Mouse (Mus musculus): Measurements from ENCODE around the gene Olfr714. TPM values are rescaled to one million over a fixed set of nuclear protein-coding genes. Genes with fewer than 3 reads are reported as not detected.
"Not testable (repeated sequence)": the region's sequence is repeated elsewhere in the genome, so short reads cannot be mapped to it uniquely, and the experiment has no call there.

Gene Olfr714
- polyA plus RNA-seq (2016; fragmentation: Nextera tagmentation; extraction: Ambion mirVana), result not detected in 2 replicates

- peaks cover 20% of the 10 kb centered on the region for H3K9me3 ChIP-seq
- WGBS, result 90% methylated on average over 2 of the region's 2 CpGs
- no peak for DNase-seq (ENCODE audit: low spot score)
Observed at GRCm38 (mm10) chr7:107070681-107071080, at the start of gene Olfr714. Gene Olfr714, plus strand, starts transcription at chr7:107070981.

DNA sequence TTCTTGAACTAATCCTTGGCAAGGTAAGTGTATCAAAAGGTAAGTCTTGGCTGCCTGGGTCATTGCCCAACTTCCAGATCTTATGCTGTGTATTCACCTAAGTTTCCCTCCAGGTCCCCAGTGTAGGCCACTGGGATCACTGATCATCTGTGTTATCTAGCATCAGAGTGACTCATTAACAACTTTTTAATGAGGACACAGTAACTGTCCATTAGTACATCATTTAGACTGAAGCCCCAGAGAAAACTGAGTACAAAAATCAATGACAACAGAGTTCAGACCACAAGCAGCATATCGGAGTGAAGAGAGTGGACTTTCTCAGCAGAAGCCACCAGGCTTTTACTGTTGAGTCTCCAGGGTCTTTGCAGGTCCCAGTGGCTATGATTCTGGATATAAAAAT lies 39.9 kb upstream of the Olfr714 start, which contains the start of gene Olfr713:
Gene Olfr713 (plus strand): TSS at position 301 of the 400 bp plus-strand sequence.
- no peaks in the 10 kb centered on the region for H3K27me3 ChIP-seq (ENCODE audit: insufficient read depth, poor library complexity, severe bottlenecking)
- DNase-seq (ENCODE audit: low spot score), result no peak
- WGBS, result 89% methylated on average over 1 of the region's 1 CpGs

More at GRCm38 (mm10) chr7:107070681-107071080, at the start of gene Olfr714:
- Histone ChIP-seq H3K36me3 (no peaks in the 10 kb centered on the region), H3K27ac (no peak within 1 kb of the TSS), H3K4me1 (replicated peaks) (no peaks in the 10 kb centered on the region), H3K27me3 (ENCODE audit: insufficient read depth, poor library complexity, severe bottlenecking) (no peaks in the 10 kb centered on the region), H3K4me3 (no peak within 1 kb of the TSS)

DNA sequence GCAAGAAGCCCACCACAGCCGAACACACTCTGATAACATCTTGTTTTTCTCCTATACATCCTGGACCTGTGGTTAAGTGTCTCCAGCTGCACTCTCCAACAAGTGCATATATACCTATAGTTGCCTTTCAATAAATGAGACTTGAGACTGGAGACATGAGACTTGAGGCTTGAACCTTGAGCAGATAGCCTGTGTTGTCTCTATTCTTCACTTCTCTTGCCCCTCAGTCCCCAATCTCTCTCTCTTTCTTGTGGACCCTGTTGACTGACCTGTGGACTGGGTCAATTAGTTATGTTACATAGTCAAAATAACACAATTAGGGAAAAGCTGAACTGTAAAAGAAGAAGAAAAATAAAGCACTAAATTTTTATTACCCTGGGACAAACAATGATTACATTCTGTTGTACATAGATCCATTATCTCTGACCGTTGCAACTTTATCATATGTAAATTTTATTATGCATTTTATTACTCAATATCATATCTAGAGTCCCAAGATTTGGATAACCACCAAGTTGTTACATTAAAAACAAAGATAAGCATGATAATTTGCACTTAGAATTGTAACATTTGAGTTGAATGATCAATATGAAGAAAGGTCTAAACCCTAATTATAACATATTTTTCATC lies 30.7 kb upstream of the Olfr714 start:
- no peaks in the 10 kb centered on the region for H3K9me3 ChIP-seq
- 82% methylated on average over 2 of the region's 2 CpGs for WGBS
- H3K27me3 ChIP-seq (ENCODE audit: insufficient read depth, poor library complexity, severe bottlenecking), result no peaks in the 10 kb centered on the region
- DNase-seq (ENCODE audit: low spot score), result no peak
- H3K4me3 ChIP-seq, result no peak overlapping the region
- no peaks in the 10 kb centered on the region for H3K36me3 ChIP-seq
- no peaks in the 10 kb centered on the region for H3K4me1 ChIP-seq (replicated peaks)
- H3K27ac ChIP-seq, result no peak overlapping the region

More for the DNA sequence above, 39.9 kb upstream of the Olfr714 start, which contains the start of gene Olfr713:
- no peak within 1 kb of the TSS for H3K27ac ChIP-seq
- no peaks in the 10 kb centered on the region for H3K4me1 ChIP-seq (replicated peaks)
- no peaks in the 10 kb centered on the region for H3K36me3 ChIP-seq
- no peak within 1 kb of the TSS for H3K4me3 ChIP-seq
- no peaks in the 10 kb centered on the region for H3K9me3 ChIP-seq

DNA sequence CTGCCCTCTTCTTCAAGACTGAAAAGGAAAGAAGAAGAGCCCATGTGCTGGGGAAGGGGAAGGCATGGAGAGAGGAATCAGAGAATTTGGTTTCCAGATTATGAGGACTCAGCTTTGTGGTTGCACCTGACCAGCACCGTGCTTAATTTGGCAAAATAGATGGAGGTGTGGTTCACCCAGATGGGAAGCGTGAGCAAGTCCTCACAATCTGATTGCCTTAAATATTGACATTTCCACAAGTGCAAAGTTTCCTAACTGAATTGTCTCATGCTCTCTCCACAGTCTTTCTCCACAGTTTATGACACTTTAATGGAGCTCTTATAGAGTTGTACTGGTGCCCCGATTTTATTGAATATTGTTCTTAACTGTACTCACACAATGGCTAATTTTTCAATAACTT lies 27.6 kb upstream of the Olfr714 start:
- H3K9me3 ChIP-seq, result no peaks in the 10 kb centered on the region
- no peak for DNase-seq (ENCODE audit: low spot score)
- no peaks in the 10 kb centered on the region for H3K4me1 ChIP-seq (replicated peaks)
- H3K36me3 ChIP-seq, result no peaks in the 10 kb centered on the region
- no peaks in the 10 kb centered on the region for H3K27me3 ChIP-seq (ENCODE audit: insufficient read depth, poor library complexity, severe bottlenecking)
- H3K27ac ChIP-seq, result no peak overlapping the region
- WGBS, result 91% methylated on average over 3 of the region's 3 CpGs
- H3K4me3 ChIP-seq, result no peak overlapping the region

DNA sequence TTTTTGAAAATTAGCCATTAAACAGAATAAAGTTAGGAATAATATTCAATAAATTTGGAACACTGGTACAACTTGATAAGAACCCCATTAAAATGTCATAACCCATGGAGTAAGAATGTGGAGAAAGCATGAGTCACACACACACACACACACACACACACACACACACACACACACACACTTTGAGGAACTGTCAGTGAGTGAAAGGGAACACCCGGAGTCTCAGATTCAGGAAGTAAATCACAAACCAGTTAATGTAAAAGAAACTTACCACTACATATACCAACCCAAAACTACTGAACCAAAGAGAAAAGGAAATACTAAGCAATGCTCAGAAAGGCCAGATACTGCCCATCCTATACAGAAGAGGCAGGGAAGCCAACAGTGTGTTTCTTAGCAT lies 26.4 kb upstream of the Olfr714 start:
- Histone ChIP-seq H3K27ac (no peak overlapping the region), H3K4me1 (replicated peaks) (no peaks in the 10 kb centered on the region), H3K27me3 (ENCODE audit: insufficient read depth, poor library complexity, severe bottlenecking) (no peaks in the 10 kb centered on the region), H3K36me3 (no peaks in the 10 kb centered on the region), H3K4me3 (no peak overlapping the region), H3K9me3 (no peaks in the 10 kb centered on the region)
- 80% methylated on average over 1 of the region's 1 CpGs for WGBS
- no peak for DNase-seq (ENCODE audit: low spot score)

DNA sequence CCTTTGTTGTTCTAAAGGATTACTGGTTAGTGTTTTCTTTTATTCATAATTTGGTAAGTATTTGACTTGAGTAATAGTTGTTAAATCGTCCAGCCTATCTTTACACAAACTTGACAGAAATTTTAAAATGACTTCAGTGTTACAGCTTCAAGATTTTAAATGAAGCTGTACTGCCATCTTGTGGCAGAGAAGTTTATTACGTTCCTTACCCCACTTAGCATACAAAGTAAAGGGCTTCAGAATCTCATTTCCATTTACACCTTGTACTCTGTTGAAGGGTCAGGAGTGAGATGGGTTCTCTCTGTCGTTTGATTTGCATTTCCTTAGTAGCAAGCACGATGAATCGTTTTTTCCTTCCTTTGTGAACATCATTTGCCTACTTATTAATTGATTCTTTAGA lies 24.9 kb upstream of the Olfr714 start:
- Histone ChIP-seq H3K4me3 (no peak overlapping the region), H3K9me3 (no peaks in the 10 kb centered on the region), H3K36me3 (no peaks in the 10 kb centered on the region), H3K4me1 (replicated peaks) (no peaks in the 10 kb centered on the region), H3K27ac (no peak overlapping the region), H3K27me3 (ENCODE audit: insufficient read depth, poor library complexity, severe bottlenecking) (no peaks in the 10 kb centered on the region)
- 10% methylated on average over 5 of the region's 5 CpGs for WGBS
- no peak for DNase-seq (ENCODE audit: low spot score)

DNA sequence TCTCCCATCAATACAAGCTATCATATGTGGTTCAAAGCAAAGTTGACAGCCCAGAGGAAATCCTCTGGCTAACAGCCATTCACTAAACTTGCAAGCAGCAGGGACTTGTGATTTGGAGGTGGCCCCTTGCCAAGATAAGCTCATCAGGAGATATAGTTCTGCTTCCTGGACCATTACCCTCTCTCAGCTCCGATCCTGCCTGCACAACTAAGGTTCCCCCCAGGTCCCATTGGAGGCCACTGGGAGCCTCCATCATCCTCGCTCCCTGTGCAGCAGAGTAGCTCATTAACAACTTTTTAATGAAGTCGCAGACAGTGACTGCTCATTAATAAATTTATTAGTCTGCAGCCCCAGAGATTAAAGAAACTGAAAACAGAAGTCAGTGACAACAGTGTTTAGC lies 23.2 kb upstream of the Olfr714 start:
- DNase-seq (ENCODE audit: low spot score), result no peak
- Histone ChIP-seq H3K4me1 (replicated peaks) (no peaks in the 10 kb centered on the region), H3K4me3 (no peak overlapping the region), H3K27ac (no peak overlapping the region), H3K36me3 (no peaks in the 10 kb centered on the region), H3K9me3 (no peaks in the 10 kb centered on the region), H3K27me3 (ENCODE audit: insufficient read depth, poor library complexity, severe bottlenecking) (no peaks in the 10 kb centered on the region)
- WGBS, result 62% methylated on average over 3 of the region's 3 CpGs

- no peaks in the 10 kb centered on the region for H3K36me3 ChIP-seq
- DNase-seq (ENCODE audit: low spot score), result no peak
- 71% methylated on average over 1 of the region's 1 CpGs for WGBS
- no peak within 1 kb of the TSS for H3K27ac ChIP-seq
- H3K27me3 ChIP-seq (ENCODE audit: insufficient read depth, poor library complexity, severe bottlenecking), result no peaks in the 10 kb centered on the region
- H3K9me3 ChIP-seq, result no peaks in the 10 kb centered on the region
- H3K4me3 ChIP-seq, result no peak within 1 kb of the TSS
- H3K4me1 ChIP-seq (replicated peaks), result no peaks in the 10 kb centered on the region
Observed at GRCm38 (mm10) chr7:107092920-107093319, 22.1 kb downstream of the Olfr714 start, which contains the start of gene Olfr17. Gene Olfr17, plus strand, starts transcription at chr7:107093220.

DNA sequence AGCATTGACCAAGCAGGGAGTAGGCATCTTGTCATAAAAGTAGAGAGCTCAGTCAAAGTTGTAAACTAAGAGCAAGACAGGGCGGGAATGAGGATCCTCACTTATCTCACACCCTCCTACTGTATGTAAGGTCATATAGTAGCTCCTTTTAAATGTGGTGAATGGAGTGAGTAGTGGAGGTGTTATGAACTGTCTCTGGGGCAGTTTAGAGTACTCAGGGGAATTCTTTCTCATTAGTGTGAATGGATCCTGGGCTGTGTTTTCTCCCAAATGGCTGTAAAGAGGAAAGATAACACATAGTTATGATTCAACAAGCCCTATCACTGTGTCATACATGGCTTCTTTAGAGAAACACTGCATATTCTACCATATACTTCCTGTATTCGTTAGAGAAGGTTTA lies 39.5 kb downstream of the Olfr714 start, which contains the start of gene Olfr715b:
Gene Olfr715b (minus strand): TSS at position 101 of the 400 bp plus-strand sequence.
- H3K4me1 ChIP-seq (replicated peaks); H3K27ac ChIP-seq; H3K36me3 ChIP-seq; H3K9me3 ChIP-seq; H3K27me3 ChIP-seq (ENCODE audit: insufficient read depth, poor library complexity, severe bottlenecking); H3K4me3 ChIP-seq; DNase-seq (ENCODE audit: low spot score): not testable (repeated sequence)
- 87% methylated on average over 2 of the region's 2 CpGs for WGBS

Other genes starting within 250 kb of the Olfr714 start
- gene Olfr702, start 237.1 kb upstream of the Olfr714 start, polyA plus RNA-seq (2016; fragmentation: Nextera tagmentation; extraction: Ambion mirVana), result not detected in 2 replicates
- not detected in 2 replicates for gene Olfr703, start 227.6 kb upstream of the Olfr714 start, polyA plus RNA-seq (2016; fragmentation: Nextera tagmentation; extraction: Ambion mirVana)
- not detected in 2 replicates for gene Olfr704, start 207.8 kb upstream of the Olfr714 start, polyA plus RNA-seq (2016; fragmentation: Nextera tagmentation; extraction: Ambion mirVana)
- gene Olfr705, start 194.1 kb upstream of the Olfr714 start, polyA plus RNA-seq (2016; fragmentation: Nextera tagmentation; extraction: Ambion mirVana), result not detected in 2 replicates
- gene Olfr706, start 182.8 kb upstream of the Olfr714 start, polyA plus RNA-seq (2016; fragmentation: Nextera tagmentation; extraction: Ambion mirVana), result not detected in 2 replicates
- not detected in 2 replicates for gene Olfr707, start 169.7 kb upstream of the Olfr714 start, polyA plus RNA-seq (2016; fragmentation: Nextera tagmentation; extraction: Ambion mirVana)
- not detected in 2 replicates for gene Olfr1532-ps1, start 163.0 kb upstream of the Olfr714 start, polyA plus RNA-seq (2016; fragmentation: Nextera tagmentation; extraction: Ambion mirVana)
- not detected in 2 replicates for gene Olfr709-ps1, start 138.8 kb upstream of the Olfr714 start, polyA plus RNA-seq (2016; fragmentation: Nextera tagmentation; extraction: Ambion mirVana)
- not detected in 2 replicates for gene Olfr710, start 122.7 kb upstream of the Olfr714 start, polyA plus RNA-seq (2016; fragmentation: Nextera tagmentation; extraction: Ambion mirVana)
- gene Olfr6, start 107.0 kb upstream of the Olfr714 start, polyA plus RNA-seq (2016; fragmentation: Nextera tagmentation; extraction: Ambion mirVana), result not detected in 2 replicates
- gene Olfr711, start 95.5 kb upstream of the Olfr714 start, polyA plus RNA-seq (2016; fragmentation: Nextera tagmentation; extraction: Ambion mirVana), result not detected in 2 replicates
- not detected in 2 replicates for gene Olfr2, start 64.9 kb upstream of the Olfr714 start, polyA plus RNA-seq (2016; fragmentation: Nextera tagmentation; extraction: Ambion mirVana)
- not detected in 2 replicates for gene Olfr713, start 39.8 kb upstream of the Olfr714 start, polyA plus RNA-seq (2016; fragmentation: Nextera tagmentation; extraction: Ambion mirVana)
- not detected in 2 replicates for gene Olfr17, start 22.2 kb downstream of the Olfr714 start, polyA plus RNA-seq (2016; fragmentation: Nextera tagmentation; extraction: Ambion mirVana)
- gene Olfr715b, start 39.4 kb downstream of the Olfr714 start, polyA plus RNA-seq (2016; fragmentation: Nextera tagmentation; extraction: Ambion mirVana), result not detected in 2 replicates
- gene Olfr715, start 60.1 kb downstream of the Olfr714 start, polyA plus RNA-seq (2016; fragmentation: Nextera tagmentation; extraction: Ambion mirVana), result not detected in 2 replicates
- not detected in 2 replicates for gene Olfr716, start 67.3 kb downstream of the Olfr714 start, polyA plus RNA-seq (2016; fragmentation: Nextera tagmentation; extraction: Ambion mirVana)
- not detected in 2 replicates for gene Nlrp14, start 96.0 kb downstream of the Olfr714 start, polyA plus RNA-seq (2016; fragmentation: Nextera tagmentation; extraction: Ambion mirVana)
- not detected in 2 replicates for gene Rbmxl2, start 138.5 kb downstream of the Olfr714 start, polyA plus RNA-seq (2016; fragmentation: Nextera tagmentation; extraction: Ambion mirVana)

Data from hindbrain, embryonic 10.5 days (tissue).